Comparison of ENCODE assay signal across 23 mouse cellular contexts in genomic region chr9:64783511-64783910, GRCm38 (mm10). TPM values are rescaled to one million over a fixed set of nuclear protein-coding genes. Genes with fewer than 3 reads are reported as not detected.
A peak's percentile ranks its signal among the peaks of the same experiment; 100 is the strongest.
DNase-seq lines count a peak whose midpoint lies in the region; ATAC-seq and TF ChIP-seq lines count a peak whose summit lies in the region.
"Had no signal": no experiment of that assay in that cellular context is flagged by ENCODE, and none has a peak within 500 bp of the region (broad histone marks: within the 10 kb centered on the region; RNA-seq: fewer than 3 reads in every experiment).

No protein-coding gene starts in this region.

- H3K4me2 ChIP-seq in midbrain, embryonic 11.5 days: no peak overlapping the region
- H3K4me2 ChIP-seq in midbrain, embryonic 14.5 days (ENCODE audit: low read length): no peak overlapping the region
- no peak overlapping the region for H3K4me2 ChIP-seq in midbrain, postnatal 0 days (ENCODE audit: low read depth, low read length, poor library complexity, severe bottlenecking)

- no peaks in the 10 kb centered on the region for H3K27me3 ChIP-seq in midbrain, embryonic 11.5 days (ENCODE audit: control insufficient read depth, insufficient read depth, low read length)
- H3K27me3 ChIP-seq in midbrain, embryonic 14.5 days (ENCODE audit: control insufficient read depth, insufficient read depth, low read length): no peaks in the 10 kb centered on the region
- no peaks in the 10 kb centered on the region for H3K27me3 ChIP-seq in midbrain, postnatal 0 days (ENCODE audit: insufficient read depth, low read length)
- H3K27me3 ChIP-seq: CH12.LX, Patski had no signal

- no peak for ATAC-seq in midbrain, embryonic 11.5 days (ENCODE audit: low FRiP score)
- no peak for ATAC-seq in midbrain, embryonic 14.5 days (ENCODE audit: low FRiP score, low TSS enrichment)
- no peak for ATAC-seq in midbrain, postnatal 0 days (ENCODE audit: low FRiP score)
- ATAC-seq: activated CD4-positive, CD25-positive, alpha-beta regulatory T cell, adult 4 months; CD4-positive, CD25-positive, alpha-beta regulatory T cell, adult 4 months; Patski had no signal

- no peaks in the 10 kb centered on the region for H3K9me3 ChIP-seq in midbrain, embryonic 11.5 days (ENCODE audit: control insufficient read depth, low read length)
- H3K9me3 ChIP-seq in midbrain, embryonic 14.5 days (ENCODE audit: control insufficient read depth, low read length): no peaks in the 10 kb centered on the region
- no peaks in the 10 kb centered on the region for H3K9me3 ChIP-seq in midbrain, postnatal 0 days (ENCODE audit: low read length)
- H3K9me3 ChIP-seq: G1E had no signal

- DNase-seq in midbrain, embryonic 11.5 days (ENCODE audit: low spot score, missing footprints): peak; percentile 37
- no peak for DNase-seq in midbrain, embryonic 14.5 days
- DNase-seq in Muller cell, postnatal 12 days (ENCODE audit: inconsistent ontology term): peak; percentile 30
- peak; percentile 67 for DNase-seq in retina, embryonic 14.5 days (ENCODE audit: low spot score)
- DNase-seq in retina, postnatal 1 day: peak; percentile 86
- DNase-seq in cerebellum, adult 9-11 months: no peak
- no peak for DNase-seq in kidney, postnatal 36 days
- no peak for DNase-seq in midbrain, postnatal 0 days (ENCODE audit: low spot score)
- DNase-seq: adrenal gland, adult 2 months; adrenal gland, adult 8-10 months; adrenal gland, postnatal 10 days; adrenal gland, postnatal 14 days; adrenal gland, postnatal 25 days; adrenal gland, postnatal 36 days; B cell, adult 2 months; cerebellum, adult 11 months; cerebellum, adult 11-12 months; cerebellum, adult 18-20 months had no signal

- no peaks in the 10 kb centered on the region for H3K36me3 ChIP-seq in midbrain, embryonic 11.5 days (ENCODE audit: control insufficient read depth, insufficient read depth, low read length)
- no peaks in the 10 kb centered on the region for H3K36me3 ChIP-seq in midbrain, embryonic 14.5 days (ENCODE audit: control insufficient read depth, insufficient read depth, low read length)
- no peaks in the 10 kb centered on the region for H3K36me3 ChIP-seq in midbrain, postnatal 0 days (ENCODE audit: insufficient read depth, low read length)
- H3K36me3 ChIP-seq: G1E had no signal

- TF ChIP-seq CTCF in midbrain, postnatal 0 days (IDR thresholded peaks at IDR 0.05): no peak

- no peak overlapping the region for H3K9ac ChIP-seq in midbrain, embryonic 11.5 days (ENCODE audit: low read length)
- H3K9ac ChIP-seq in midbrain, embryonic 14.5 days (replicated peaks; ENCODE audit: low read length): no peak overlapping the region
- no peak overlapping the region for H3K9ac ChIP-seq in midbrain, postnatal 0 days (replicated peaks; ENCODE audit: low read length, poor library complexity, severe bottlenecking)

- no peak overlapping the region for H3K4me3 ChIP-seq in midbrain, embryonic 11.5 days (ENCODE audit: low read depth, low read length)
- H3K4me3 ChIP-seq in midbrain, embryonic 14.5 days (replicated peaks; ENCODE audit: low read depth, low read length): no peak overlapping the region
- H3K4me3 ChIP-seq in midbrain, postnatal 0 days (ENCODE audit: low read depth, low read length): no peak overlapping the region

- no peak overlapping the region for H3K27ac ChIP-seq in midbrain, embryonic 11.5 days (ENCODE audit: low read depth, low read length)
- H3K27ac ChIP-seq in midbrain, embryonic 14.5 days (replicated peaks; ENCODE audit: low read depth, low read length): no peak overlapping the region
- no peak overlapping the region for H3K27ac ChIP-seq in midbrain, postnatal 0 days (ENCODE audit: low read depth, low read length)

- no peaks in the 10 kb centered on the region for H3K4me1 ChIP-seq in midbrain, embryonic 11.5 days (ENCODE audit: control insufficient read depth, insufficient read depth, low read length)
- H3K4me1 ChIP-seq in midbrain, embryonic 14.5 days (ENCODE audit: control insufficient read depth, insufficient read depth, low read length): no peaks in the 10 kb centered on the region
- no peaks in the 10 kb centered on the region for H3K4me1 ChIP-seq in midbrain, postnatal 0 days (ENCODE audit: insufficient read depth, low read length)

- WGBS in midbrain, embryonic 11.5 days: 89% methylated on average over 7 of the region's 7 CpGs
- whole genome bisulfite sequencing in midbrain, embryonic 14.5 days: 80% methylated on average over 7 of the region's 7 CpGs
- 84% methylated on average over 7 of the region's 7 CpGs for WGBS in midbrain, postnatal 0 days

RNA-seq across cellular contexts. Expression of gene Dennd4a, which starts 27.6 kb away (rescaled TPM):
- 8.4 and 8.9 TPM in 2 replicates for polyA plus RNA-seq in midbrain, embryonic 11.5 days (2014; fragmentation: Nextera tagmentation; extraction: Ambion mirVana)
- polyA plus RNA-seq in midbrain, embryonic 14.5 days (2014; fragmentation: Nextera tagmentation; extraction: Ambion mirVana): 12.8 and 14.1 TPM in 2 replicates
- 15.2 and 20.7 TPM in 2 replicates for total RNA-seq in midbrain, postnatal 0 days (2014; rRNA removed)
- 5.3 and 7.1 TPM in 2 replicates for polyA plus RNA-seq in midbrain, postnatal 0 days (2015; fragmentation: Nextera tagmentation; extraction: Ambion mirVana)

RNA-seq across cellular contexts. Expression of gene Rab11a, which starts 46.0 kb away (rescaled TPM):
- 300 and 312 TPM in 2 replicates for polyA plus RNA-seq in midbrain, embryonic 11.5 days (2014; fragmentation: Nextera tagmentation; extraction: Ambion mirVana)
- polyA plus RNA-seq in midbrain, embryonic 14.5 days (2014; fragmentation: Nextera tagmentation; extraction: Ambion mirVana): 446 and 467 TPM in 2 replicates
- total RNA-seq in midbrain, postnatal 0 days (2014; rRNA removed): 206 and 254 TPM in 2 replicates
- 459 and 473 TPM in 2 replicates for polyA plus RNA-seq in midbrain, postnatal 0 days (2015; fragmentation: Nextera tagmentation; extraction: Ambion mirVana)

Comparison
In these comparisons a context has a peak if more than half of its experiments do, and no peak if none do; other contexts are left out.
1. DNase-seq: peak in midbrain, embryonic 11.5 days (single experiment), Muller cell, postnatal 12 days (single experiment), retina, embryonic 14.5 days (single experiment) and retina, postnatal 1 day (single experiment); none in midbrain, embryonic 14.5 days (single experiment), cerebellum, adult 9-11 months (single experiment), kidney, postnatal 36 days (0 of 2) and midbrain, postnatal 0 days (single experiment).